Mouse (Mus musculus): ENCODE data around the gene Eml6. TPM values are rescaled to one million over a fixed set of nuclear protein-coding genes. Genes with fewer than 3 reads are reported as not detected.
"Not testable (repeated sequence)": the region's sequence is repeated elsewhere in the genome, so short reads cannot be mapped to it uniquely, and the experiment has no call there.

Gene Eml6
- polyA plus RNA-seq, 1 experiment from 2014 or later: 1.3 TPM

GRCm38 (mm10) chr11:29874781-29875180 is 151.1 kb downstream of the Eml6 start:
- H3K9ac ChIP-seq (ENCODE audit: low read length); ATAC-seq (ENCODE audit: low FRiP score); H3K27ac ChIP-seq (ENCODE audit: low read depth, low read length); H3K27me3 ChIP-seq (ENCODE audit: control insufficient read depth, insufficient read depth, low read length); DNase-seq (ENCODE audit: low spot score, missing footprints); H3K9me3 ChIP-seq (ENCODE audit: control insufficient read depth, low read length); H3K36me3 ChIP-seq (ENCODE audit: control insufficient read depth, insufficient read depth, low read length); H3K4me1 ChIP-seq (ENCODE audit: control insufficient read depth, insufficient read depth, low read length); H3K4me2 ChIP-seq; H3K4me3 ChIP-seq (ENCODE audit: low read depth, low read length): not testable (repeated sequence)
- WGBS: 82% methylated on average over 1 of the region's 1 CpGs

DNA sequence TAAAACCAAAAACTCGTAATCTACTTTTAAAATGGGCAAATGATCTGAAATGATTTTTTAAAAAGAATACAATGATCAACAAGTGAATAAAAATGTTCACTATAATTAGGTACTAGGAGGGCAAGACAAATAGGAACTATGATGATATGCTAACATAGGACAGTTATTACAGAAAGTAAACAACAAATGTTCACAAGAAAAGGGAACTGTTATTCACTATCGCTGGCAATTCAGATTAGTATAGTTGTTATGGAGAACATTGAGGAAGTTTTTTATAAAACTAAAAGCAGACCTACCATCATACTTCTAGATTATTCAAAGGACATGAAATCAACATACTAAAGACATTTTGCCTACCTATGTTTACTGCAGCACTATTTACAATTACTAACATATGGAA is 155.7 kb downstream of the Eml6 start:
- no peak overlapping the region for H3K9ac ChIP-seq (ENCODE audit: low read length)
- no peak overlapping the region for H3K27ac ChIP-seq (ENCODE audit: low read depth, low read length)
- no peak for DNase-seq (ENCODE audit: low spot score, missing footprints)
- no peak overlapping the region for H3K4me3 ChIP-seq (ENCODE audit: low read depth, low read length)
- no peaks in the 10 kb centered on the region; the same call in 1 of the 2 replicates for H3K9me3 ChIP-seq (ENCODE audit: control insufficient read depth, low read length)
- no peak for ATAC-seq (ENCODE audit: low FRiP score)
- no peaks in the 10 kb centered on the region for H3K4me1 ChIP-seq (ENCODE audit: control insufficient read depth, insufficient read depth, low read length)
- no peaks in the 10 kb centered on the region for H3K36me3 ChIP-seq (ENCODE audit: control insufficient read depth, insufficient read depth, low read length)
- WGBS: 89% methylated on average over 2 of the region's 2 CpGs
- no peak overlapping the region for H3K4me2 ChIP-seq
- no peaks in the 10 kb centered on the region for H3K27me3 ChIP-seq (ENCODE audit: control insufficient read depth, insufficient read depth, low read length)

GRCm38 (mm10) chr11:29864269-29864668 is 161.6 kb downstream of the Eml6 start:
- ATAC-seq (ENCODE audit: low FRiP score): no peak
- Histone ChIP-seq H3K9me3 (ENCODE audit: control insufficient read depth, low read length) (no peaks in the 10 kb centered on the region), H3K27me3 (ENCODE audit: control insufficient read depth, insufficient read depth, low read length) (no peaks in the 10 kb centered on the region), H3K4me1 (ENCODE audit: control insufficient read depth, insufficient read depth, low read length) (peaks cover 9% of the 10 kb centered on the region), H3K9ac (ENCODE audit: low read length) (no peak overlapping the region), H3K4me3 (ENCODE audit: low read depth, low read length) (no peak overlapping the region), H3K4me2 (no peak overlapping the region), H3K27ac (ENCODE audit: low read depth, low read length) (no peak overlapping the region), H3K36me3 (ENCODE audit: control insufficient read depth, insufficient read depth, low read length) (no peaks in the 10 kb centered on the region)
- DNase-seq (ENCODE audit: low spot score, missing footprints): no peak

- WGBS: 38% methylated on average over 2 of the region's 2 CpGs
- H3K27me3 ChIP-seq (ENCODE audit: control insufficient read depth, insufficient read depth, low read length): no peaks in the 10 kb centered on the region
- DNase-seq (ENCODE audit: low spot score, missing footprints) (peak; percentile 91), ATAC-seq (ENCODE audit: low FRiP score) (peak; percentile 70; the same call in 1 of the 2 replicates)
- no peaks in the 10 kb centered on the region for H3K9me3 ChIP-seq (ENCODE audit: control insufficient read depth, low read length)
- H3K27ac ChIP-seq (ENCODE audit: low read depth, low read length): no peak overlapping the region
- no peak overlapping the region for H3K4me3 ChIP-seq (ENCODE audit: low read depth, low read length)
- no peak overlapping the region for H3K9ac ChIP-seq (ENCODE audit: low read length)
- H3K4me1 ChIP-seq (ENCODE audit: control insufficient read depth, insufficient read depth, low read length): peaks cover 9% of the 10 kb centered on the region
- H3K36me3 ChIP-seq (ENCODE audit: control insufficient read depth, insufficient read depth, low read length): no peaks in the 10 kb centered on the region
- H3K4me2 ChIP-seq: no peak overlapping the region
Measured at GRCm38 (mm10) chr11:29861750-29862397, 164.0 kb downstream of the Eml6 start.

- Histone ChIP-seq H3K4me3 (ENCODE audit: low read depth, low read length) (no peak overlapping the region), H3K27me3 (ENCODE audit: control insufficient read depth, insufficient read depth, low read length) (no peaks in the 10 kb centered on the region)
- 80% methylated on average over 2 of the region's 2 CpGs for WGBS
Measured at GRCm38 (mm10) chr11:29861040-29861439, 164.8 kb downstream of the Eml6 start.

DNA sequence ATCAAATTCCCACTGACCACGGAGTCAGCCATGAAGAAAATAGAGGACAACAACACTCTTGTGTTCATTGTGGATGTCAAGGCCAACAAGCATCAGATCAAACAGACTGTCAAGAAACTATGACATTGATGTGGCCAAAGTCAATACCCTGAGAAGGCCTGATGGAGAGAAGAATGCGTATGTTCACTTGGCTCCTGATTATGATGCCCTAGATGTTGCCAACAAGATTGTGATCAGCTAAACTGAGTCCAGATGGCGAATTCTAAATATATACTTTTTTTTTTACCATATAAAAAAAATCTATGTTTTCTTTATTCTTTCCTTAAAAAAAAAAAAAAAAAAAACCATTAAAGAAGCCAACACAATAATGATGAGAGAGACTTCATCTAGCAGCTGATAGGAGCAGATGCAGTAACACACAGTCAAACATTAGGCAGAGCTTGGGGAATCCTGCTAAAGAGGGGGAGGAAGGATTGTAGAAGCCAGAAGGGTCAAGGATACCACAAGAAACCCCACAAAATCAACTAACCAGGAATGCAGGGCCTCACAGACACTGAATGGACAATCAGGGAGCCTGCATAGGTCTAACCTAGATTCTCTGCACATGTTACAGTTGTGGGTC is 185.1 kb downstream of the Eml6 start:
- no peaks in the 10 kb centered on the region for H3K27me3 ChIP-seq (ENCODE audit: control insufficient read depth, insufficient read depth, low read length)
- no peak for ATAC-seq (ENCODE audit: low FRiP score)

More at GRCm38 (mm10) chr11:29861040-29861439, 164.8 kb downstream of the Eml6 start:
- Histone ChIP-seq H3K9me3 (ENCODE audit: control insufficient read depth, low read length) (no peaks in the 10 kb centered on the region), H3K9ac (ENCODE audit: low read length) (no peak overlapping the region), H3K36me3 (ENCODE audit: control insufficient read depth, insufficient read depth, low read length) (no peaks in the 10 kb centered on the region), H3K4me1 (ENCODE audit: control insufficient read depth, insufficient read depth, low read length) (peaks cover 9% of the 10 kb centered on the region), H3K4me2 (no peak overlapping the region), H3K27ac (ENCODE audit: low read depth, low read length) (no peak overlapping the region)
- ATAC-seq (ENCODE audit: low FRiP score): no peak
- no peak for DNase-seq (ENCODE audit: low spot score, missing footprints)

GRCm38 (mm10) chr11:29839781-29840180 is 186.1 kb downstream of the Eml6 start:
- no peaks in the 10 kb centered on the region for H3K27me3 ChIP-seq (ENCODE audit: control insufficient read depth, insufficient read depth, low read length)
- WGBS: 81% methylated on average over 3 of the region's 3 CpGs
- H3K4me1 ChIP-seq (ENCODE audit: control insufficient read depth, insufficient read depth, low read length): no peaks in the 10 kb centered on the region
- no peak overlapping the region for H3K27ac ChIP-seq (ENCODE audit: low read depth, low read length)
- no peak for ATAC-seq (ENCODE audit: low FRiP score)
- H3K9ac ChIP-seq (ENCODE audit: low read length): no peak overlapping the region
- no peak overlapping the region for H3K4me3 ChIP-seq (ENCODE audit: low read depth, low read length)
- H3K9me3 ChIP-seq (ENCODE audit: control insufficient read depth, low read length): no peaks in the 10 kb centered on the region
- no peak for DNase-seq (ENCODE audit: low spot score, missing footprints)
- no peak overlapping the region for H3K4me2 ChIP-seq
- H3K36me3 ChIP-seq (ENCODE audit: control insufficient read depth, insufficient read depth, low read length): no peaks in the 10 kb centered on the region

More for the DNA sequence above, 185.1 kb downstream of the Eml6 start:
- DNase-seq (ENCODE audit: low spot score, missing footprints): no peak
- Histone ChIP-seq H3K27ac (ENCODE audit: low read depth, low read length) (no peak overlapping the region), H3K4me2 (no peak overlapping the region), H3K36me3 (ENCODE audit: control insufficient read depth, insufficient read depth, low read length) (no peaks in the 10 kb centered on the region), H3K9ac (ENCODE audit: low read length) (no peak overlapping the region), H3K9me3 (ENCODE audit: control insufficient read depth, low read length) (no peaks in the 10 kb centered on the region), H3K4me3 (ENCODE audit: low read depth, low read length) (no peak overlapping the region), H3K4me1 (ENCODE audit: control insufficient read depth, insufficient read depth, low read length) (no peaks in the 10 kb centered on the region)
- 86% methylated on average over 3 of the region's 3 CpGs for WGBS

- no peak for DNase-seq (ENCODE audit: low spot score, missing footprints)
- no peak overlapping the region for H3K4me3 ChIP-seq (ENCODE audit: low read depth, low read length)
- H3K9me3 ChIP-seq (ENCODE audit: control insufficient read depth, low read length): no peaks in the 10 kb centered on the region
- H3K36me3 ChIP-seq (ENCODE audit: control insufficient read depth, insufficient read depth, low read length): no peaks in the 10 kb centered on the region
- no peak overlapping the region for H3K4me2 ChIP-seq
- ATAC-seq (ENCODE audit: low FRiP score): no peak
- no peaks in the 10 kb centered on the region for H3K4me1 ChIP-seq (ENCODE audit: control insufficient read depth, insufficient read depth, low read length)
- H3K9ac ChIP-seq (ENCODE audit: low read length): no peak overlapping the region
- no peak overlapping the region for H3K27ac ChIP-seq (ENCODE audit: low read depth, low read length)
- H3K27me3 ChIP-seq (ENCODE audit: control insufficient read depth, insufficient read depth, low read length): no peaks in the 10 kb centered on the region
Measured at GRCm38 (mm10) chr11:29837066-29837465, 188.8 kb downstream of the Eml6 start.

GRCm38 (mm10) chr11:29827729-29828128 is 198.1 kb downstream of the Eml6 start:
- WGBS: 87% methylated on average over 2 of the region's 2 CpGs
- no peak overlapping the region for H3K9ac ChIP-seq (ENCODE audit: low read length)
- H3K9me3 ChIP-seq (ENCODE audit: control insufficient read depth, low read length): no peaks in the 10 kb centered on the region
- no peaks in the 10 kb centered on the region for H3K36me3 ChIP-seq (ENCODE audit: control insufficient read depth, insufficient read depth, low read length)
- DNase-seq (ENCODE audit: low spot score, missing footprints): no peak
- no peak for ATAC-seq (ENCODE audit: low FRiP score)
- H3K4me3 ChIP-seq (ENCODE audit: low read depth, low read length): no peak overlapping the region
- no peaks in the 10 kb centered on the region for H3K4me1 ChIP-seq (ENCODE audit: control insufficient read depth, insufficient read depth, low read length)
- peaks cover 13% of the 10 kb centered on the region for H3K27me3 ChIP-seq (ENCODE audit: control insufficient read depth, insufficient read depth, low read length)
- no peak overlapping the region for H3K27ac ChIP-seq (ENCODE audit: low read depth, low read length)
- H3K4me2 ChIP-seq: no peak overlapping the region

All from midbrain, embryonic 11.5 days (tissue).